Mouse (Mus musculus) cerebellum, postnatal 4 days (tissue): ENCODE results near the gene Slc17a2.

Experiments
- DNase-seq, 2 experiments: peaks; one replicate each; pipeline ENCODE4 v3.0.0; 2022; ENCODE audit warnings: low spot score in 2 of 2, mixed read lengths in 1 of 2

Gene Slc17a2

GRCm38 (mm10) chr13:23792520-23792919, 14.3 kb upstream of the Slc17a2 start:
- DNase-seq, result peak in 1 of 2 experiments; percentile 30

DNA sequence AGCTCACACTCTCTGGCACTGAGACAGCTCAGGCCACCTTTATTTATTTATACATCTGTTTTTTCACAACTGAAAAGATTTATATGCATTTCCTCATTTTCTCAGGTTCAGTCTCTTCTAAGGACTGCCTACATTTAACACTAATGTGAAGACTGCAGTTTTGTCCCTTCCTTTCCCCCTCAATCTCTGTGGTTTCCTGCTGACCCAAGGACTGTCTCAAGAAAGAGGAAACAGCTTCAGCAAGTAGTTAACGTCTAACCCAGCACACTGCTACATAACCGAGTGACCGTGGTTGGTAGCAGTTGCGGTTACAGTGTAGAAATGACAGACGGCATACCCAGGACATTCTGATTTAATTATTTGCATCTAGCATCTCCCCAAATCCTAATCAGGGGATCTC, 7.4 kb upstream of the Slc17a2 start:
- no peak for DNase-seq

- no peak for DNase-seq
Observed at GRCm38 (mm10) chr13:23804532-23804931, 2.3 kb upstream of the Slc17a2 start.

DNA sequence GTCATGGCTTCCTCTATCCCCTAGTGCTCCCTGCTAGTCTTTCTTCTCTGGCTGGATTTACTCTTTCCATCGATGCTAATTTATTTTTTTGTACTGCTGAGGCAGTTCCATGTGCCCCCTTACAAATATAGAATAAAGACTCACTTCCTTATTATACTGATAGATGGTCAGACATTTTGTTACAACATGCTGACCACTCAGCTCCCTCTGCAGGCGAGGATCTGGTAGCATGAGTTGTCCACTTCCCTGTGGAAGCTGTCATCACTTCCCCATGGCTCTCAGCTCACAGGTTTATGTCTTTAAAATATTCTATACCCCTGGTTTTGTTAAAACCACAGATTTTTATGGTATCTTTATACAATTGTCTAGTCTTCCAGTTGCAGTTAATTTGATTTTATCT, 9.4 kb downstream of the Slc17a2 start:
- DNase-seq, result no peak

DNA sequence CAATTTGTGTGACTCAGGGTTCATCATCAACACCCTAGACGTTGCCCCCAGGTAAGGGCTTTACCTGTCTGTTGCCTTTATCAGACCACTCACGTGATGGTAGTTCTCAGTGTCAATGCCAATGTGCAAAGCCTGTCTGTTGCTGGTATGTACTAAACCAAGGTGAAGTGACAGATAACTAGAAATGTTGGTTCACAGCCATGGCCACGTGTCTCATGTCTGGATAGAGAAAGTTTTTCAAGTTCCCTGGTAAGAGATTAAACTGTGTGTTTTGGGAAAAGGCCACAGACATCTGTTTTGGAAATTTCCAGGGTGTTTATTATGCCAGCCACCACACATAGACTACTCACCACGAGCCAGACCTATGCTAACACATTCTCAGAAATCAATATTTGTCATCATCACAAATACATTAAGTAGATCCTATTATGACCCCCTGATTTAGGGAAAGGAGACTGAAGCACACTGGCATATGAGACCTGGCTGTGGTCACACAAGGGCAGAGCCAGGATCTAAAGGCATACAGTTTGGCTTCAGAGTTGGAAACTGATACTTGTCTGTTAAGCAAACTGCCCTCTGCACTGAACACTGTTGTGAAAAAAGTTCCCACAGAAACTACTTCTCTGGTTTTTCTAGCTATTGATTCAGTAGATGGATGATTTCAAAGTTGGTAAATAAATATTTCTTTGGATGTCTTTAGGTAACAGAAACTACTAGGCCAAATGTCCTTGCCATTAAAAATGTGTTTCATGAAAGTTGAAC, 13.6 kb downstream of the Slc17a2 start:
- DNase-seq, result no peak

GRCm38 (mm10) chr13:23822213-23822612, 15.4 kb downstream of the Slc17a2 start:
- DNase-seq, result no peak

- no peak for DNase-seq
Observed at GRCm38 (mm10) chr13:23826606-23827005, 19.8 kb downstream of the Slc17a2 start.

- no peak for DNase-seq
Observed at GRCm38 (mm10) chr13:23833053-23833452, 26.3 kb downstream of the Slc17a2 start.

GRCm38 (mm10) chr13:23834836-23835235, 28.0 kb downstream of the Slc17a2 start:
- DNase-seq, result no peak

DNA sequence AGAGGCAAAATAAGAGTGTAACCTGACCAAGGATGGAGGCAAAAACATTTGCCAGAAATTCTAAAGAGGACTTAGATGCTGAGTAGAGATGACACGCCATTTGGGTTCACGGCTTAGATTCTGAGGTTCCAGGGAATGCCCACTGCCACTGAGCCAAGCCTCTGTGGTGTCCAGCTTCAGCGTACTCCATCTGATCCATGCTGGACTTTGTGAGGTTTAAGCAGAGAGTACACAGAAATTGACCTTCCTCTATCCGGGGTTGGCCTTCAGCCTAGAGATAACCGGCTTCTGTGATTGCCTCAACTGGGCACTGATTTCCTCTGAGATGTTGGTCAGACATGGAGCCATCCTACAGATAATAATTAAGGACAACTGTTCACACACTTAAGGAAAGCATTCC, 29.8 kb downstream of the Slc17a2 start:
- no peak for DNase-seq

DNA sequence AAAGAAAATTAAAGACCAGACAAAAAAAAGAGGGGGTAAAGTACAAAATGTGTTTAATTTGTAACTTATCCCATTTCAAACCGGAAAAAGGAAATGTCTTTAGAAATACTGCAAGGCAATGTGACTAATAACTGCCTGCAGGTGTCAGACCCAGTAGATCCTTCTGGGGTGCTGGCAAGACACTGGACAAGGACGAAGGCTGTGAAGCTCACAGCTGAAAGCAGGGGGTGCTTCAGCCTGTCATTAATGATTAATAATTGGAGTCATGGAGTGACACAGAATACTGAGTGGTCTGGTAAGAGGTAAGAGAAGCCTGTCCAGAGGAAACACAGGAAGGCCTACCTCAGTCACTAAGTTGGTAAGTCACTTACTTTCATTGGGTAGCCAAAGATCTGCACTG, 32.5 kb downstream of the Slc17a2 start, which contains the start of gene Slc17a3:
TSS of gene Slc17a3 (plus strand) at position 127 of the 400 bp plus-strand sequence.
- DNase-seq, result no peak

GRCm38 (mm10) chr13:23845851-23846250, 39.1 kb downstream of the Slc17a2 start:
- DNase-seq, result no peak

DNA sequence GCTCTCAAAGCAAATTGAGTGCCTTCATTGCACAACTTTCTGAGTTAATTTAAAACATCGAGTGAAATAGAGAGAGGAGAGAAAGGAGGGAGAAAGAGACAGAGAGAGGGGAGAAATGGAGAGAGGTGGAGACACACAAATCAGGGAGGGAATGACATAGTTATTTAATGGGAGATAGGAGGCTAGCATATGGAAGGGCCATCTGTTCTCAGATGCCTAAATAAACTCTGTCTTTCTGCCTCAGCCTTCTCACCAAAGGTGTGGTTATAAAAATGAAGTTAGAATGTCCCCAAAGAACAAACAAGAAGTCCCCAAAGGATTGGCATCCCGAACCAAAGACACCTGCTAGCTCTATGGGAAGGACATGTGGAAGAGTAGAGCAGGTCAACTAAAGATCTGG, 42.5 kb downstream of the Slc17a2 start:
- no peak for DNase-seq

- no peak for DNase-seq
Observed at GRCm38 (mm10) chr13:23856401-23856800, 49.6 kb downstream of the Slc17a2 start.

GRCm38 (mm10) chr13:23861815-23862214, 55.0 kb downstream of the Slc17a2 start:
- DNase-seq, result no peak

DNA sequence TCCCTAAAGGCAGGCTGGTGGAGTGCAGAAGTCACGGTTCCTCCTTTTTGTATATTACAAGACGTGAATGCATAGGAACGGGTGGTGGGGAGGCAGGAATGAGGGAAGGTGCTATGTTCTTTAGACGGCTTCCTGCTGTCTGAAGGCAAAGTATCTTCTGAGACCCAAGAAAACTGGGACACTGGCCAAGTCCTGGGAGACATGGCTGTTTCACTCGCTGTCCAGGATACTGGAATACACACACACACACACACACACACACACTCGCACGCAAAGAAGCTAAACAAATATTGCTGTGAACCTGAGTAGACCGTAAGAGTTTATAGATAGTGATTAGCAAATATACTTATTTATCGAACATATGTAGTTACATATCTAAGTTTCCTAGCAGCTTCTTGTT, 57.9 kb downstream of the Slc17a2 start:
- no peak for DNase-seq

DNA sequence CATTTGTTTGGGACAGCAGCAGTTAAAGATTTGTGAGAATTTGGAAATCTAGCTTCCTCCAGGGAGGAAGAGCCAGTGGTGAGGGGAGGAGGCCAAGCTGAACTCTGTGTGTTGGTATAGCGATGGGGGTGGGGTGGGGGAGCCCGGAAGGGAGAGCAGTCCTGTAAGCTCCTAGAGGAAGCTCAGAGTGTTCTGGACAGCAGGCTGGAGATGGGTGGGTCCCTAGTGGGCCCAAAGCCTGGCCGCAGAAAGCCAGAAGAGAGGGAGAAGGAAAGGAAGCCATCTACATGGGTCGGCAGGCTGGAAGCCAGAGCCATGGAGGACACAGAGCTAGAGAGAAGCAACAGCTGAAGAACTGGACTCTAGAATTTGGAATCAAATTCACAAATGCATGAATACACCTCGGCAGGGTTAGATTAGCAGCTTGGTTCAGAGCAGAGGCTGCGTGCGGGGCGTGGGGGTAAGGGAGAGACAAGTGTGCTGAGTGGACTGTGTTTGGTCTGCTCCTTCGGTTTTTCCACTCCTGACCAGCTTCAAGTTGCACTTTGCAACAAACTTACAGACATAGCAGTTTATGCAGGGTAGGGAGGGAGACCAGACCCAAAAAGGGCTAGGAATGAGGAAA, 59.4 kb downstream of the Slc17a2 start:
- no peak for DNase-seq

GRCm38 (mm10) chr13:23867000-23867399, 60.2 kb downstream of the Slc17a2 start:
- DNase-seq, result no peak

DNA sequence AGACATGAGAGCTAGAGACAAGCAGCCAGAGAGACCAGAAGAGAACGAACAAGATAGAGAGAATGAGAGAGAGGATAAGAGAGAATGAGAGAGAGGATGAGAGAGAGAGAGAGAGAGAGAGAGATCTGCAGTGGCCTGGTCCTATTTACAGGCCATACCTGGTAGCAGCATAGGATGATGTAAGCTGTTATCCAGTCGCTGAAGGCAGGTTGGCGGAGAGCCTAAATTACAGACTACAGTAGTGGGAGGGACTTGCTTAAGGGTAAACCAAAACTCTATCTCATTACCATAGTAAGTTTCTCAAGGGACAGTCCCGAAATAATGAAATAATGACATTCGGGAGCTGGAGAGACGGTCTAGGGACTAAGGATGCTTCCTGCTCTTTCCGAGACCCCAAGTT, 60.6 kb downstream of the Slc17a2 start, which contains the start of gene Slc17a1:
TSS of gene Slc17a1 (plus strand) at position 346 of the 400 bp plus-strand sequence.
- no peak for DNase-seq

DNA sequence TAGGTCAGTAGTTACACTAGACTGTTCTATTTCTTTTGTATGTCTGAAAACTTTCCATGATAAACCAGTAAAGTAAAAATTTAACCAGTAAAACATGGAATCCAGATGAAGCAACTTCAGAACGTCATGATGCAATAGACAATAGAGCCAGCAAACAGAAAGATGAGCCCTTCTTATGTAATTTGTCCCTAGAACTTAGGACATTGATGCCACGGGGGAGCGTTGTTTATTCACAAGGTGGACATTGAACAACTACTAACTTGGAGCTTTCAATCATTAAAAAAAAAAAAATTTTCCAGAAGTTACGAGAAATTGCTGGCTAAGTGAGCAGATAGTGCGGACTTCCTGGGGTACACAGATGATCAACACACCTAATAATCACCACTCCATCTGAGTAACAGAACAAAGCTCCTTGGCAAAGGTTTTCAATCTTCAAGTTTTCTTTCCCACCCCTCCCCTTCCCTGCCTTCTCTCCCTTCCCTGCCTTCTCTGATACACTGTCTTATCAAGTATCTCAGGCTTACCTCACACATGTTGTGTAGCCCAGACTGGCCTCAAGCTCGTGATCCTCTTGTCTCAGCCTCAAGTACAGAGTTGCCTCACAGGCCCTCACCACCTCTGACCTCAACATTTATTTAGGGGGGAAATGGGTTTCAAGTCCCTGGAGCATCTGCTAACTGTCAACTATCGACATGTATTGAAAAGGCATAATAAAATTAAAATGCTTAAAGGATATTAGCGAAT, 62.2 kb downstream of the Slc17a2 start:
- no peak for DNase-seq

GRCm38 (mm10) chr13:23869996-23870395, 63.2 kb downstream of the Slc17a2 start:
- DNase-seq, result no peak

DNA sequence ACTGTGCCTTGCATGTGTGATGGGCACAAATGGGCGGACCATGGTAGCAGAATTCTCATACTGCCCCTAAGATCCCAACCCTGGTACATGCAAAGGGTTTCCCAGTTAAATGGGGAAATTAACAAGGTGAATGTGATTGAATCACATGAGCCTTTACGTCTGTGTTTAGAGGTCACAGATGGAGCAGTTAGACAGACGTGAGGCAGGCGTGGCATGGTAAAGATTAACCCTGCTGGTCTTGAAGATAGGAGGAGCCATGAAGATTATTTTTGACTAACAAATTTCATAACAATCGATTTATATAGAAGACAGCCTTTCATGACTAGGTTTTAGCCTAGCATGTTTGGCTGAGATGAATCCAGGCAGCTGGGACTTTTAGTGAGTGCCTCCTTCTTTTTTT, 66.3 kb downstream of the Slc17a2 start:
- no peak for DNase-seq
